Comparison of ENCODE assay signal across 17 mouse cellular contexts in genomic region chrX:16656511-16656910, GRCm38 (mm10). TPM values are rescaled to one million over a fixed set of nuclear protein-coding genes. Genes with fewer than 3 reads are reported as not detected.
DNase-seq lines count a peak whose midpoint lies in the region; ATAC-seq lines count a peak whose summit lies in the region.
"Had no signal": no experiment of that assay in that cellular context is flagged by ENCODE, and none has a peak within 500 bp of the region (broad histone marks: within the 10 kb centered on the region; RNA-seq: fewer than 3 reads in every experiment).

No protein-coding gene starts in this region.

- no peak for ATAC-seq in midbrain, embryonic 11.5 days (ENCODE audit: low FRiP score)
- ATAC-seq in midbrain, embryonic 16.5 days = no peak
- no peak for ATAC-seq in inflammation-experienced regulatory T-cells, adult 6 months
- ATAC-seq: forebrain, embryonic 14.5 days had no signal

- no peaks in the 10 kb centered on the region for H3K4me1 ChIP-seq in midbrain, embryonic 11.5 days (ENCODE audit: control insufficient read depth, insufficient read depth, low read length)
- no peaks in the 10 kb centered on the region for H3K4me1 ChIP-seq in midbrain, embryonic 16.5 days (ENCODE audit: control insufficient read depth, insufficient read depth, low read length)
- H3K4me1 ChIP-seq: embryonic facial prominence, embryonic 13.5 days; hindbrain, embryonic 12.5 days; limb, embryonic 13.5 days; neural tube, embryonic 15.5 days had no signal

- 86% methylated on average over 2 of the region's 2 CpGs for WGBS in midbrain, embryonic 11.5 days
- WGBS in midbrain, embryonic 16.5 days = 93% methylated on average over 2 of the region's 2 CpGs

- H3K4me2 ChIP-seq in midbrain, embryonic 11.5 days = no peak overlapping the region
- no peak overlapping the region for H3K4me2 ChIP-seq in midbrain, embryonic 16.5 days (ENCODE audit: low read length)
- H3K4me2 ChIP-seq: embryonic facial prominence, embryonic 13.5 days; hindbrain, embryonic 12.5 days; limb, embryonic 13.5 days; neural tube, embryonic 15.5 days had no signal

- no peaks in the 10 kb centered on the region for H3K27me3 ChIP-seq in midbrain, embryonic 11.5 days (ENCODE audit: control insufficient read depth, insufficient read depth, low read length)
- no peaks in the 10 kb centered on the region for H3K27me3 ChIP-seq in midbrain, embryonic 16.5 days (ENCODE audit: control insufficient read depth, insufficient read depth, low read depth, low read length)
- H3K27me3 ChIP-seq: CH12.LX; embryonic facial prominence, embryonic 13.5 days; hindbrain, embryonic 12.5 days; limb, embryonic 13.5 days; neural tube, embryonic 15.5 days had no signal

- H3K9ac ChIP-seq in midbrain, embryonic 11.5 days (ENCODE audit: low read length) = no peak overlapping the region
- no peak overlapping the region for H3K9ac ChIP-seq in midbrain, embryonic 16.5 days (ENCODE audit: low read depth, low read length)
- H3K9ac ChIP-seq: embryonic facial prominence, embryonic 13.5 days; hindbrain, embryonic 12.5 days; limb, embryonic 13.5 days; neural tube, embryonic 15.5 days had no signal

- H3K27ac ChIP-seq in midbrain, embryonic 11.5 days (ENCODE audit: low read depth, low read length) = no peak overlapping the region
- no peak overlapping the region for H3K27ac ChIP-seq in midbrain, embryonic 16.5 days (ENCODE audit: low read length)
- H3K27ac ChIP-seq: embryonic facial prominence, embryonic 13.5 days; hindbrain, embryonic 12.5 days; limb, embryonic 13.5 days; neural tube, embryonic 15.5 days had no signal

- peak; percentile 50 for DNase-seq in heart, adult 8-10 months (ENCODE audit: low spot score)
- no peak for DNase-seq in heart, postnatal 25 days (ENCODE audit: low spot score)
- peak; percentile 82 for DNase-seq in midbrain, embryonic 11.5 days (ENCODE audit: low spot score, missing footprints)
- peak; percentile 15 to 33 for DNase-seq in heart, postnatal 10 days
- no peak for DNase-seq in cerebellum, adult 18-20 months
- DNase-seq: adrenal gland, postnatal 36 days; cerebellum, adult 11 months; gastrocnemius, postnatal 14 days; layer of hippocampus, postnatal 36 days had no signal

- H3K9me3 ChIP-seq in midbrain, embryonic 11.5 days (ENCODE audit: control insufficient read depth, low read length) = no peaks in the 10 kb centered on the region
- H3K9me3 ChIP-seq in midbrain, embryonic 16.5 days (replicated peaks; ENCODE audit: control insufficient read depth, low read length, poor library complexity, severe bottlenecking) = no peaks in the 10 kb centered on the region
- H3K9me3 ChIP-seq: embryonic facial prominence, embryonic 13.5 days; hindbrain, embryonic 12.5 days; limb, embryonic 13.5 days; neural tube, embryonic 15.5 days had no signal

- H3K36me3 ChIP-seq in midbrain, embryonic 11.5 days (ENCODE audit: control insufficient read depth, insufficient read depth, low read length) = no peaks in the 10 kb centered on the region
- H3K36me3 ChIP-seq in midbrain, embryonic 16.5 days (ENCODE audit: control insufficient read depth, insufficient read depth, low read length) = no peaks in the 10 kb centered on the region
- H3K36me3 ChIP-seq: embryonic facial prominence, embryonic 13.5 days; hindbrain, embryonic 12.5 days; limb, embryonic 13.5 days; neural tube, embryonic 15.5 days had no signal

- intact Hi-C loops in heart, postnatal 25 days (cut with DNase I) = loop anchor here (5.0 kb wide), 1 partner anchor 34 kb away; no protein-coding TSS in a partner anchor
- intact Hi-C loops in heart, postnatal 10 days (cut with DNase I) = no loop called here

- no peak overlapping the region for H3K4me3 ChIP-seq in midbrain, embryonic 11.5 days (ENCODE audit: low read depth, low read length)
- H3K4me3 ChIP-seq in midbrain, embryonic 16.5 days (ENCODE audit: low read depth, low read length) = no peak overlapping the region
- H3K4me3 ChIP-seq: embryonic facial prominence, embryonic 13.5 days; hindbrain, embryonic 12.5 days; limb, embryonic 13.5 days; neural tube, embryonic 15.5 days had no signal

RNA-seq across cellular contexts. Expression of gene Maoa, which starts 37.0 kb away (rescaled TPM):
- 1 to 10 TPM; 1.7 to 3.0 (median 2.8) TPM for total RNA-seq in heart, adult 8-10 months (2022)
- 1 to 10 TPM; 2.6 to 2.9 TPM for total RNA-seq in heart, postnatal 25 days (2021)
- 12.4 and 13.3 TPM in 2 replicates for polyA plus RNA-seq in midbrain, embryonic 11.5 days (2014; fragmentation: Nextera tagmentation; extraction: Ambion mirVana)
- polyA plus RNA-seq in midbrain, embryonic 16.5 days (2015; fragmentation: Nextera tagmentation; extraction: Ambion mirVana) = 22.7 and 26.5 TPM in 2 replicates
- 1 to 10 TPM; 3.3 to 4.7 TPM for total RNA-seq in heart, postnatal 10 days (2021)
- polyA plus RNA-seq in inflammation-experienced regulatory T-cells, adult 6 months (2017; shearing (Covaris generic)) = under 1 TPM; 0.20 to 0.34 (median 0.21) TPM
- total RNA-seq: CH12.LX had no signal

Comparison
In these comparisons a context has a peak if more than half of its experiments do, and no peak if none do; other contexts are left out.
1. DNase-seq: peak in heart, adult 8-10 months (single experiment), midbrain, embryonic 11.5 days (single experiment) and heart, postnatal 10 days (2 of 2); none in heart, postnatal 25 days (single experiment) and cerebellum, adult 18-20 months (0 of 2).